ENCODE assay signal across 8 mouse cellular contexts in genomic region chr10:128743791-128744191, GRCm38 (mm10). TPM values are rescaled to one million over a fixed set of nuclear protein-coding genes. Genes with fewer than 3 reads are reported as not detected.
A peak's percentile ranks its signal among the peaks of the same experiment; 100 is the strongest.
DNase-seq lines count a peak whose midpoint lies in the region; ATAC-seq and TF ChIP-seq lines count a peak whose summit lies in the region.

No protein-coding gene starts in this region.

- H3K36me3 ChIP-seq in E14TG2a.4 (ENCODE audit: insufficient read depth, low read length), result no peaks in the 10 kb centered on the region
- no peaks in the 10 kb centered on the region for H3K36me3 ChIP-seq in forebrain, embryonic 13.5 days (ENCODE audit: poor library complexity, severe bottlenecking)

- intact Hi-C loops in heart, postnatal 10 days (cut with DNase I), result loop anchor here (2.0 kb wide), 1 partner anchor 39 kb away; the partner anchor contains the start of genes Cdk2 and Pmel

- H3K27me3 ChIP-seq in E14TG2a.4 (ENCODE audit: insufficient read depth, low read length), result peaks cover 5% of the 10 kb centered on the region
- peaks cover 57% of the 10 kb centered on the region for H3K27me3 ChIP-seq in forebrain, embryonic 13.5 days

- peak overlapping the region; percentile 78 for H3K9ac ChIP-seq in forebrain, embryonic 13.5 days

- DNase-seq in brain, adult 2 months (ENCODE audit: low read depth, low spot score), result peak; percentile 62
- peak; percentile 80 to 82 for DNase-seq in heart, postnatal 10 days
- peak; percentile 71 to 81 for DNase-seq in kidney, postnatal 4 days
- DNase-seq in lung, postnatal 25 days (ENCODE audit: low spot score), result peak; percentile 64
- peak; percentile 49 for DNase-seq in right cerebral cortex, adult 18-20 months
- DNase-seq in urinary bladder, postnatal 25 days (ENCODE audit: low spot score), result peak; percentile 59

- H3K4me1 ChIP-seq in E14TG2a.4 (replicated peaks; ENCODE audit: low read depth, low read length), result peaks cover 80% of the 10 kb centered on the region
- peaks cover 24% of the 10 kb centered on the region for H3K4me1 ChIP-seq in forebrain, embryonic 13.5 days

- peak overlapping the region; percentile 88 for H3K4me3 ChIP-seq in E14TG2a.4 (replicated peaks; ENCODE audit: low read length)
- H3K4me3 ChIP-seq in forebrain, embryonic 13.5 days, result peak overlapping the region; percentile 56

- TF ChIP-seq CTCF in E14TG2a.4 (conservative IDR thresholded peaks at IDR 0.05; ENCODE audit: low read length), result no peak

- under 1% methylated on average over 34 of the region's 37 CpGs for WGBS in forebrain, embryonic 13.5 days

- H3K27ac ChIP-seq in forebrain, embryonic 13.5 days, result no peak overlapping the region

- no peaks in the 10 kb centered on the region for H3K9me3 ChIP-seq in E14TG2a.4 (ENCODE audit: low read length)
- H3K9me3 ChIP-seq in forebrain, embryonic 13.5 days (replicated peaks), result no peaks in the 10 kb centered on the region

- no peak for ATAC-seq in forebrain, embryonic 13.5 days

- peak overlapping the region; percentile 92 for H3K4me2 ChIP-seq in forebrain, embryonic 13.5 days

RNA-seq across cellular contexts. Expression of gene Dgka, which starts 0.9 kb away (rescaled TPM):
- polyA plus RNA-seq in forebrain, embryonic 13.5 days (2015; fragmentation: Nextera tagmentation; extraction: Ambion mirVana), result 3.0 and 3.6 TPM in 2 replicates
- 10 to 100 TPM; 10.3 to 11.9 TPM for total RNA-seq in heart, postnatal 10 days (2021)

RNA-seq across cellular contexts. Expression of gene Pym1, which starts 3.9 kb away (rescaled TPM):
- 49.6 and 50.2 TPM in 2 replicates for polyA plus RNA-seq in forebrain, embryonic 13.5 days (2015; fragmentation: Nextera tagmentation; extraction: Ambion mirVana)
- total RNA-seq in heart, postnatal 10 days (2021), result 10 to 100 TPM; 14.5 to 18.4 TPM

RNA-seq across cellular contexts. Expression of gene Cdk2, which starts 39.0 kb away (rescaled TPM):
- polyA plus RNA-seq in forebrain, embryonic 13.5 days (2015; fragmentation: Nextera tagmentation; extraction: Ambion mirVana), result 69.9 and 73.7 TPM in 2 replicates
- total RNA-seq in heart, postnatal 10 days (2021), result 10 to 100 TPM; 30.6 to 36.4 TPM

RNA-seq across cellular contexts. Expression of gene Pmel, which starts 39.8 kb away (rescaled TPM):
- polyA plus RNA-seq in forebrain, embryonic 13.5 days (2015; fragmentation: Nextera tagmentation; extraction: Ambion mirVana), result 0.17 and 0.21 TPM in 2 replicates
- 1 to 10 TPM; 2.1 to 2.2 TPM for total RNA-seq in heart, postnatal 10 days (2021)

RNA-seq across cellular contexts. Expression of gene Mmp19, which starts 46.9 kb away (rescaled TPM):
- polyA plus RNA-seq in forebrain, embryonic 13.5 days (2015; fragmentation: Nextera tagmentation; extraction: Ambion mirVana), result 0.35 and 0.38 TPM in 2 replicates
- 1 to 10 TPM; 3.4 to 5.4 TPM for total RNA-seq in heart, postnatal 10 days (2021)
